ENCODE assay signal across 36 mouse cellular contexts in the genomic region with DNA sequence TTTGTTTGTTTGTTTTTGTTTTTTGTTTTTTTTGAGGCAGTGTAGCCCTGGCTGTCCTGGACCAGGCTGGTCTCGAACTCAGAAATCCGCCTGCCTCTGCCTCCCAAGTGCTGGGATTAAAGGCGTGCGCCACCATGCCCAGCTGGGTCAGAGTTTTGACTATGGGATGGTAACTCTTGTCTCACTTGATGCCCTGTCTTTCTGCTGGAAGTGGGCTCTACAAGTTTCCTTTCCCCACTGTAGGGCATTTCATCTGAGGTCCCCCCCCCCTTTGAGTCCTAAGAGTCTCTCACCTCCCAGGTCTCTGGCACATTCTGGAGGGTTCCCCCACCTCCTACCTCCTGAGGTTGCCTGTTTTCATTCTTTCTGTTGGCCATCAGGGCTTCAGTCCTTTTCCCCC. TPM values are rescaled to one million over a fixed set of nuclear protein-coding genes. Genes with fewer than 3 reads are reported as not detected.
"Had no signal": no experiment of that assay in that cellular context is flagged by ENCODE, and none has a peak within 500 bp of the region (broad histone marks: within the 10 kb centered on the region; RNA-seq: fewer than 3 reads in every experiment).

No protein-coding gene starts in this region.

RNA-seq across cellular contexts. Expression of gene Gm11634, which starts 8.1 kb away (rescaled TPM):
- total RNA-seq: left cerebral cortex, postnatal 10 days; left cerebral cortex, postnatal 14 days; left cerebral cortex, postnatal 25 days; left cerebral cortex, postnatal 36 days; left cerebral cortex, postnatal 4 days; liver, adult 2 months; megakaryocyte progenitor cell, adult 5-6 weeks; megakaryocyte, adult 5-6 weeks; megakaryocyte-erythroid progenitor cell, adult 5-6 weeks; midbrain, postnatal 0 days; monocyte, adult 5-6 weeks had no signal
- polyA plus RNA-seq: limb, embryonic 10.5 days; limb, embryonic 11.5 days; limb, embryonic 12.5 days; limb, embryonic 13.5 days; limb, embryonic 14.5 days; limb, embryonic 15.5 days; liver, adult 2 months; liver, embryonic 11.5 days; liver, embryonic 12.5 days; liver, embryonic 13.5 days; liver, embryonic 14.5 days; liver, postnatal 0 days; lung, adult 2 months; lung, embryonic 14.5 days; lung, embryonic 15.5 days; lung, embryonic 16.5 days; lung, postnatal 0 days; macrophage; midbrain, embryonic 11.5 days; midbrain, embryonic 12.5 days; midbrain, embryonic 13.5 days; midbrain, embryonic 14.5 days; midbrain, embryonic 15.5 days; midbrain, embryonic 16.5 days; midbrain, postnatal 0 days; myocyte; neural tube, embryonic 11.5 days had no signal
